Mouse (Mus musculus): ENCODE measurements at regions not wholly inside any gene's neighbourhood (a gene's known extent, or its start where the extent isn't known, plus 50 kb on each side); places are given as distances from the start of the nearest gene placed in this dataset.
A peak's percentile ranks its signal among the peaks of the same experiment; 100 is the strongest.

DNA sequence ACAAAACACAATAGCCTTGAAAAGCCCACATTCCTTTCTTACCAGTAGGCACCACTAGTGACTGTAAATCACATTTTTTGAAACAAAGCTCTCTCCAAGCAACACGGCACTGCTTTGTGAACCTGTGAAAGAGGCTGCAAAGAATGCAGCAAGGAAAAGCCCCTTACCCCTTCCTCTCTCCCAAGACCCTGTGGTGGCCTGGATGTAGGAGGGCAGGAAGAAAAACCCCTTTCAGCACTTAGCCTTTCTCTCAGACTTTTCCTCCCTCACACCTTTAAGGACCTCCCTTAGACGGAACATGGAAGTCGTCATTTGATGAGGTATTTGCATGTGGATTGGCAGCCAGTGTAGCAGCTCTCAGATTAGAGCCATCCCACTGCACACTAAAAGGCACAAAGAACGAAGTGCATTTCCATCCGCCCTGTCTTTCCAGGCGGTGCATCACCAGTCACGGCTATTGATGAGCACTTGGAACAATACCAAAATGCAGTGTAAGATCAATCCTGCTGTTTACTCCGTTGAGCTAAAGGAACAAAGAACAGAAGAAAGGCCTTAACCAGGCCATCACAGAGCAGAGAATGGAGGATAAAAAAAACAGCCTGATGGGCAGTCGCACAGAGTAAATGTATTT lies 369.7 kb upstream of the Spred2 start:
- Histone ChIP-seq H3K4me1 (peaks cover 30% of the 10 kb centered on the region), H3K36me3 (no peaks in the 10 kb centered on the region), H3K4me3 (no peak overlapping the region), H3K27me3 (ENCODE audit: low read depth, poor library complexity, severe bottlenecking) (peaks cover 5% of the 10 kb centered on the region; the same call in 1 of the 2 replicates), H3K9me3 (replicated peaks) (no peaks in the 10 kb centered on the region), H3K27ac (replicated peaks) (peak overlapping the region; percentile 79)
- WGBS = 16% methylated on average over 9 of the region's 9 CpGs
- peak; percentile 67 for DNase-seq (ENCODE audit: low spot score)

DNA sequence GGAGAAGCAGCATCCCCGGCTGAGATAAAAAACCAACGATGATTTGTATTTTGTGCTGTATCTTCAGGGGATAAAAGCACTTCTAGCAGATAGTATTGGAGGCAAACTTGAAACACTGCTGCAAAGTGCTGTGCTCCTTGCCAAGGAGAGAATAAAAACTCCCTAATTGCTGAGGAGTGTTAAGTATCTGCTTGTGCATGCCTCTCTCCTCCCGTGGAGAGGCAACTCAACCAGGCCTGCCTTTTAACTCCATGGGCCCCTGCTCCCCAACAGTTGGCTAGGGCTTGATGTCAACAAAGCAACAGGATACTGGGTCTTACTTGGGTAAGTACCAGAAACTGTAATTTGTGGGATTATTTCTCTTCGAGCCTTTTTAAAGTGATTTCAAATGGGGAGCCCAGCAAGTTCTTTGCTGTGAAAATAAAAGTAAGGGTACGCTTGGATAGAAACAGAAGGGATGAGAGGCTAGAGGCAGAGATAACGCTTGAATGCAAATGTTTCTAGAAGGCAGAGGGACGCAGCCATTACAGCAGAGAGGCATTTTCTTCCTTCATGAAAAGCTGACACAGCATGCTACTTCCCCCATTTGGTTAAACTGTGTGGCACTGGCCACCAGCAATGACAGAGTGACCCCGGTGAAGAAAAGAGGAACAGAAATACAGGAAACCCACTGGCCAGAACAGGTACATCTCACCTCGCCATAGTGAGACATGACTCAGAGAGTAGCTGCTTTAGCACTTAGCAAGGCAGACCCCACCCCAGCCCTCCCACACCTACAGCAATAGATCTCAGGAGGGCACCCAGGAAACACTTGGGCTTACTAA lies 369.0 kb upstream of the Spred2 start:
- peaks cover 12% of the 10 kb centered on the region; the same call in 1 of the 2 replicates for H3K27me3 ChIP-seq (ENCODE audit: low read depth, poor library complexity, severe bottlenecking)
- H3K27ac ChIP-seq (replicated peaks) = peak overlapping the region; percentile 79
- no peak overlapping the region for H3K4me3 ChIP-seq
- no peaks in the 10 kb centered on the region for H3K36me3 ChIP-seq
- no peaks in the 10 kb centered on the region for H3K9me3 ChIP-seq (replicated peaks)
- peaks cover 30% of the 10 kb centered on the region for H3K4me1 ChIP-seq
- 46% methylated on average over 9 of the region's 9 CpGs for WGBS
- DNase-seq (ENCODE audit: low spot score) = peak; percentile 28

DNA sequence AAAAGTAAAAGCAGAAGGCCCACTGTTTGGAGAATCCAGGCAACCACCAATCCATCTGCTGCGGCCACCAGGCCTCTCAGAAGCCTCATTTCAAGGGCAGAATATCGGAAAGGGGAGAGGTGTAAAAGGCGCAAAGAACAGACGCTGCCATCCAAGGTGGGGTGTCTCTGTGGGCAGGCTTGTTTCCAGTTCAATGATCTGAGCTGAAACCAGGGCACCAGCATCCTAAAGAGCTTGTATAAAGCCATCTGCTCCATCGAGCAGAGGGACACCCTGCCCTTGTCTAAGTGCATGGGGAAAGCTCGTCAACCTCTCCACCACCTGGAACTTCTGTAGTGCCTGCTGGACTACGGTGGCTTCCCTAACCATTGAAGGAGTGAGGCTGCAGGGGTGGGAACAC lies 363.7 kb upstream of the Spred2 start:
- H3K36me3 ChIP-seq = no peaks in the 10 kb centered on the region
- no peak overlapping the region for H3K4me3 ChIP-seq
- peaks cover 8% of the 10 kb centered on the region for H3K27me3 ChIP-seq (ENCODE audit: low read depth, poor library complexity, severe bottlenecking)
- no peak for DNase-seq (ENCODE audit: low spot score)
- H3K4me1 ChIP-seq = peaks cover 21% of the 10 kb centered on the region
- 82% methylated on average over 7 of the region's 7 CpGs for WGBS
- H3K9me3 ChIP-seq (replicated peaks) = no peaks in the 10 kb centered on the region
- H3K27ac ChIP-seq (replicated peaks) = no peak overlapping the region

DNA sequence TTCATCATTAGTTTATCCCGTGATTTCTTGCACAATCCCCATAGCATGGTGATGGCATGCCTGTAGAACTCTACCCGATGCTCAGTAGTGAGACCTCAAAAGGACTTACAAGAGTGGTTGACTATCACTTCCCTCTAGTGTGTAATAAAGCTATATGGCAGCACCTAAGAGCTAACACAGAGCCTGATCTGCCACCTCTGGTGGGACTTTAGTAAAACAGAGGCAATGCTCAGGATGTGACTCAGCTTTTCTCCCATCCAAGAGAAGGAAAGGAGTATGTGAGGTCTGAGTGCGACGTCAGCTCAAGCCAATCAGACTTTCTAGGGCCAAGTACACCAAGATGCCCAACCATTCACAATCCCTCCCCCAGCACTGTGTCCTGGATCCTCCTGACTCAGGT lies 361.5 kb upstream of the Spred2 start:
- 94% methylated on average over 4 of the region's 4 CpGs for WGBS

DNA sequence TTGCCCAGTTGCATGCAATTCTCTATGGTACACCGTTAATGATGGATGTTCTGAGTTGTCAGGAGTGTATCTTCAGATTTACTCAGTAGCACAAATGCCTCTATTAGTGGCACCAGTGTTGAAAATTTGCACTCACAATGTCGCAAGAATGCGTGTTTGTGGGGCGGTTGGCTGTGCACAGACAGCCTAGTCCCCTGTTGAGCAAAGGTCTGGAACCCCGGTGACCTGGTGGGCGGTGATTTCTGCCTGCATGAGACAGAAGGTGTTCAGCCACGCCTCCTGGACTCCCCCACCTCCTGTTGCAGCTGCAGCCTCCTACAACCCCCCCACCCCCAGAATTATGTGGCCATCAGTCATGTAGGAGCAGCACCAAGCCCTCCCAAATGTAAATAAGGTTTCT lies 338.9 kb upstream of the Spred2 start:
- Histone ChIP-seq H3K27me3 (ENCODE audit: low read depth, poor library complexity, severe bottlenecking) (no peaks in the 10 kb centered on the region), H3K4me3 (no peak overlapping the region), H3K36me3 (no peaks in the 10 kb centered on the region), H3K4me1 (peaks cover 8% of the 10 kb centered on the region), H3K27ac (replicated peaks) (no peak overlapping the region), H3K9me3 (replicated peaks) (no peaks in the 10 kb centered on the region)
- 82% methylated on average over 7 of the region's 7 CpGs for WGBS
- DNase-seq (ENCODE audit: low spot score) = no peak

More for the DNA sequence above, 361.5 kb upstream of the Spred2 start:
- no peaks in the 10 kb centered on the region for H3K36me3 ChIP-seq
- H3K27ac ChIP-seq (replicated peaks) = no peak overlapping the region
- H3K4me1 ChIP-seq = peaks cover 5% of the 10 kb centered on the region; the same call in 1 of the 2 replicates
- H3K4me3 ChIP-seq = no peak overlapping the region
- no peak for DNase-seq (ENCODE audit: low spot score)
- peaks cover 8% of the 10 kb centered on the region for H3K27me3 ChIP-seq (ENCODE audit: low read depth, poor library complexity, severe bottlenecking)
- H3K9me3 ChIP-seq (replicated peaks) = no peaks in the 10 kb centered on the region

DNA sequence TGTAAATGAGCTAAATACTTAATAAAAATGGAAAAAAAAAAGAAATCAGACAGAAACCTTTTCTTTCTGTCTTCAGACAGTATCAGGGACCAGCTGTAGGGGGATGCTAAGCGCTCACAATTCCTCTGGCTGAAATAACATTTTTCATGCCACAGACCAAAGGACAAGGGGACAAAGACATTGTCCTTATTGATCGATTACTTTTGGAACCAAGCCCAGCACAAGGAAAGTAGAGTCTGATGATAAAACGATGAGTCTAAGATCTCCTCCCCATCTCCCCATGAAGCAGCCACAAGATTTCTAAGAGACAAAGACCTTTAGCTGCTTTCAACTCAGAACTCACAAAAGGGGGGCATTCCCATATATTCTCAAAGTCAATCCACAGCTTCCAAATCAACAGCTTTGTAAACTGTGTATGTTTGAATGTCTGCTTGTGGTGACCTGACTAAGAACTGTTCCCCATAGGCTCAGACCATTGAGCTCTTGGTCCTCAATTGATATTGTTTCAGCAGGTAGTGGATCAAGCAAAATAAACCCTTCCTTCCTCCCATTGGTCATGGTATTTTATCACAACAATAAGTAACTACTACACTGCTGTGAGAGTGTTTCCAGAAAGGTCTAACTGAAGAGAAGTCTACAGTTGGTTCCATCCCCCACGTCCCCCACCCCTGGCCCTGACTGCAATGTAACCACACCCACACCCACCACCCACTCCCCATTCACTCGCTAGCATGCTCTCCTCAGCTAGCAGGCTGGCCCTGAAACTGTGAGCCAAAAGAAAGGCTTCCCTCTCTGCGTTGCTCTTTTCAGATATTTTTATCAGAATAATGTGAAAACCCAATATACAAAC lies 331.4 kb upstream of the Spred2 start:
- WGBS = 86% methylated on average over 6 of the region's 6 CpGs
- Histone ChIP-seq H3K36me3 (no peaks in the 10 kb centered on the region), H3K9me3 (replicated peaks) (no peaks in the 10 kb centered on the region), H3K4me3 (no peak overlapping the region), H3K27ac (replicated peaks) (no peak overlapping the region), H3K4me1 (0 out of 2 replicates have a peak, but pooled peaks cover 2% of the 10 kb centered on the region), H3K27me3 (ENCODE audit: low read depth, poor library complexity, severe bottlenecking) (no peaks in the 10 kb centered on the region)
- DNase-seq (ENCODE audit: low spot score) = no peak

DNA sequence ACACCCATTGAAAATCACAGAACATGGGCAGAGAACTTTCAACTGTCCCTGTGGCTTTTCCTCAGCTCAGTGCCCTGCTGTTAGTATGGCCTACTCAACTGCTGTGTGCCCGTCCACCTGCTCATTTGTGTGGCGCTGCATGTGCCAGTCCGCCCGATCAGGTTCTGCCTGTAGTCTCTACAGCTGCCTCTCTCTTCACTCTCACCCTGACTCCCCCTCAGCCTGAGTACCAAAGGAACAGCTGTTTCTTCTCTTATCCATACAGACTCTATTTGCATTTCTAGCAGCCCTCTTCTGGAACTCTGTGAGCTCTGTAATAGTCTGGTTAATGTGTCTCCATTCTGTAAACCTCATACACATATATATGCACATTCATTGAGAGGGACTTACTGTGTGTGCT lies 329.1 kb upstream of the Spred2 start:
- Histone ChIP-seq H3K4me3 (no peak overlapping the region), H3K9me3 (replicated peaks) (no peaks in the 10 kb centered on the region), H3K27ac (replicated peaks) (no peak overlapping the region), H3K27me3 (ENCODE audit: low read depth, poor library complexity, severe bottlenecking) (no peaks in the 10 kb centered on the region), H3K36me3 (no peaks in the 10 kb centered on the region), H3K4me1 (0 out of 2 replicates have a peak, but pooled peaks cover 2% of the 10 kb centered on the region)
- WGBS = 93% methylated on average over 4 of the region's 4 CpGs
- no peak for DNase-seq (ENCODE audit: low spot score)

DNA sequence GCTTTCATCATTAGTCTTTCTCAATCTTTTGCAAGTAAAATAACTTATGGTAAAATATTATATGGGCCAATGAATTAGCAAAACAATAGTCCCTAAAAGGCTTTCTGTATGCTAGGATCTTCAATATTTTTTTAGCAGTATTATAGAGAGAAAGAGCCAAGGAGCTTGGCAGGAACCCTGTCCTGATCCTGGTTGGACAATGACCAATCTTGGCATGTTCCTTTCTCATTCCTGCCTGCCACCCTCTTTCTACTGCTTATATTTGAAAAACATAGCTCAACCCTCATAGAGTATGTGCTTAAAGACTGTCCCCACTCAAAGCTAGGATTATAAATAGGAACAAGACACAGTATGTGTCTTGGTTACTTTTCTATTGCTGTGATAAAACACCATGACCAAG lies 327.8 kb upstream of the Spred2 start:
- Histone ChIP-seq H3K9me3 (replicated peaks) (no peaks in the 10 kb centered on the region), H3K27me3 (ENCODE audit: low read depth, poor library complexity, severe bottlenecking) (no peaks in the 10 kb centered on the region), H3K36me3 (no peaks in the 10 kb centered on the region), H3K4me1 (0 out of 2 replicates have a peak, but pooled peaks cover 2% of the 10 kb centered on the region), H3K4me3 (no peak overlapping the region), H3K27ac (replicated peaks) (no peak overlapping the region)
- DNase-seq (ENCODE audit: low spot score) = no peak

DNA sequence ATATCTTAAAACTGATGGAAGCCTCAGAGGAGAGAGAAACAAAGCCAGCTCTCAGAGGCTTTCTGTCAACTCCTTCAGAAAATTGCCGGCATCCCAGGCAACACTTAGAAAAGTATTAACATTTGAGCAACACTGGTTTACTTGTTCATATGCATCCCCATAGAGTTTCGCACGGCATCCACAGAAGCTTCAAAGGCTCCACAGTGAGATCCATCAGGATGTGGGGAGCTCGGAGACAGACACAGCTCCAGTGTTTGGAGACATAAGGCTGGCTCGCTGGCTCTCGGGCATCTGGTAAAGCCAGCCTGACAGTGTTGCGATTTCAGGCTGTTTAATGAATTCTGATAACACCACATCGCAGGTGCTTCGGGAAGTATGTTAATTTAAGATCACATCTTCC lies 324.7 kb upstream of the Spred2 start:
- no peaks in the 10 kb centered on the region for H3K9me3 ChIP-seq (replicated peaks)
- H3K27ac ChIP-seq (replicated peaks) = no peak overlapping the region
- 90% methylated on average over 9 of the region's 9 CpGs for WGBS
- no peak overlapping the region for H3K4me3 ChIP-seq
- H3K4me1 ChIP-seq = 0 out of 2 replicates have a peak, but pooled peaks cover 2% of the 10 kb centered on the region
- DNase-seq (ENCODE audit: low spot score) = no peak
- no peaks in the 10 kb centered on the region for H3K36me3 ChIP-seq
- no peaks in the 10 kb centered on the region for H3K27me3 ChIP-seq (ENCODE audit: low read depth, poor library complexity, severe bottlenecking)

DNA sequence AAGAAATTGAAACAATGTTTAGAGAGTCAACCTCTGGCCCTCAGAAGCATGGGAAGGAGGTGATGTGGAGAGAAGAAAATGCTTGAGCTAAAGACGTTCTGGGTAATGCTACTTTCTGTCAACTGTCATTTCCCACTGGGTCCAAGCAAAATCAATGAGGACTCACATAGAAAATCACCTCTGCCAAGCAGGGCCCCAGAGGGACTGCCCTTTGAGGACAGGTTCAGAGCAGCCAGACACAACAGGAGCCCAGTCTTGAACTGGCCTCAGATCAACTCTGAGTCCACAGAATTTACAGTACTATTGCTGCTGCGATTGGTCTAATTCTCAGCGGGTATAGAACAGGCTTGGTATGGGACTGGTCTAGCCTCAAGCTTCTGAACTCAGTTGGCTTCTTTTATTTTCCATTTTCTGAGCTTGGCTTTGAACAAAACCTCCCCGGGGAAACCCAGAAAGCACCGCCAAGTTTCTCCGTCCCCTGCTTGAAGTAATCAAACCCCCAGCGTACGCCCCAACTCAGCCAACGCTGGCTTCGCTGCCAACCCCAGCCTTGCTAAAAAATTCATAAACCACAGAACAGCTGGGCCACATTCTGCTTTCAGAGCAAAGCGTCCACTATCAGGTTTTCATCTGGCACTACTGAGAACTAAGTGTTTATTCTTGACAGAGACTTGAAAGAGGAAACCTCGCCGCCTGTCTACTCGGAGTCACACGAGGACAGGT lies 322.8 kb upstream of the Spred2 start:
- H3K27me3 ChIP-seq (ENCODE audit: low read depth, poor library complexity, severe bottlenecking) = no peaks in the 10 kb centered on the region
- no peak overlapping the region for H3K4me3 ChIP-seq
- no peaks in the 10 kb centered on the region for H3K36me3 ChIP-seq
- H3K9me3 ChIP-seq (replicated peaks) = no peaks in the 10 kb centered on the region
- WGBS = 93% methylated on average over 15 of the region's 15 CpGs
- no peaks in the 10 kb centered on the region for H3K4me1 ChIP-seq
- no peak overlapping the region for H3K27ac ChIP-seq (replicated peaks)
- DNase-seq (ENCODE audit: low spot score) = no peak

DNA sequence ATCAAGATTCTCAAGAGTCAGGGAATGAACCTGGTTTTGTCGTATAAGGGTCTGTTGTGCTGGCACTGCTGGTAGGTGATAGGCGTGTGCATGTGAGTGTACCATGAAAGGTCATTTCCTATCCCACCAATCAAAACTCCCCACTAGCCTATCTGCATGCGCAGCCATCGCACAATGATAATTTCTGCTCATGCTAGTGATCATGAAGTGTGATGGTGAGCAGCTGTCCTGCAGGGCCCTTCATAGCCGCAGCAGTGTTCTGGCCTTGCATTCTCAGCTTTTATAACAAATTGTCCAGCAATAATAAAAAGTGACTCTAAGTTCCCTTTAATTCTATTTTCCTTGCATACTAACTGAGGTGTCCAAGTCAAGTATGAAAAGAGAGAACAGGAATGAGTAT lies 321.7 kb upstream of the Spred2 start:
- Histone ChIP-seq H3K27me3 (ENCODE audit: low read depth, poor library complexity, severe bottlenecking) (no peaks in the 10 kb centered on the region), H3K4me1 (no peaks in the 10 kb centered on the region), H3K36me3 (no peaks in the 10 kb centered on the region), H3K9me3 (replicated peaks) (no peaks in the 10 kb centered on the region), H3K27ac (replicated peaks) (no peak overlapping the region), H3K4me3 (no peak overlapping the region)
- no peak for DNase-seq (ENCODE audit: low spot score)
- 96% methylated on average over 5 of the region's 5 CpGs for WGBS

DNA sequence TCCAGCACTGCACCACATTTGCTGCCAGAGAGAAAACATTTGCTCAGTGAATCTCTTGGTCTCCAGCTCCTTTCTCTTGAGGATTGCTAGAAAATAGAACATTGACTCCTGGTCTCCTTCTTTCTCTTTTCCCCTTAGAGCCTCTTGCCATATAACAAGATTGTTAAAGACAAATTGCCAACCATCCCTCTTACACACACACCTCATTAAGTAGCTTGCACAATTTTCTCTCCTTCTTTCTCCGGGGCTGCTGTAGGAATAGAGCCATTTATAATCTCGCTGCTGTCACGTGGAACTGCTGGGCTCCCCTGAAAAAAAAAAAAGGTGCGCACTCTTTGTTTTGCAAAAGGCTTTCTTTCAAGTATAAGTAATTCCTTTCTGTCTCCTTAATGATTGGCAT lies 318.6 kb upstream of the Spred2 start:
- no peak overlapping the region for H3K4me3 ChIP-seq
- no peak overlapping the region for H3K27ac ChIP-seq (replicated peaks)
- no peak for DNase-seq (ENCODE audit: low spot score)
- 86% methylated on average over 4 of the region's 4 CpGs for WGBS
- H3K36me3 ChIP-seq = no peaks in the 10 kb centered on the region
- H3K27me3 ChIP-seq (ENCODE audit: low read depth, poor library complexity, severe bottlenecking) = no peaks in the 10 kb centered on the region
- no peaks in the 10 kb centered on the region for H3K9me3 ChIP-seq (replicated peaks)
- H3K4me1 ChIP-seq = no peaks in the 10 kb centered on the region

Data from midbrain, embryonic 10.5 days (tissue).